Mouse (Mus musculus): ENCODE results near the gene Nos1. TPM values are rescaled to one million over a fixed set of nuclear protein-coding genes. Genes with fewer than 3 reads are reported as not detected.

The Nos1 gene
- polyA plus RNA-seq, 1 experiment from 2014 or later, result 0.50 TPM

DNA sequence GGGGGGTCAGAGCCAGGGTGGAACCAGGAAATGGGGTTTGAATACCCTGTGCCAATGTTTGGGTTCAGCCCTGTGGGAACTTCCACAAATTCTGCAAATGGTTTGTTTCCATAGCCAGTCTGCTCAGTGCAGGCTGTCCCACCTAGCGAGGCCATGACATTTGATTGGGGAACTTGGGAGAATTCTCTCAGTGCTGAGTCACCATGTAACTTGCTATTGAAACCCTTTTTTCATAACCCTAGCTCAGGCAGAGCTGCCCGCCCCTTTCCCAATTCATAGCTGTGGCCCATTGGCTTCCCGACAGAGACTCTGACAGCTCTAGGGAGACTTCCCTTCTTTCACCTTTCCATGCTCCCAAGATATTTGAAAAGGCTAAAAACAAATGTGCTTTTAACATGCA is 107.3 kb downstream of the Nos1 start:
- H3K36me3 ChIP-seq, result no peaks in the 10 kb centered on the region
- no peak overlapping the region for H3K4me3 ChIP-seq
- 80% methylated on average over 3 of the region's 3 CpGs for WGBS
- H3K27ac ChIP-seq, result no peak overlapping the region
- H3K27me3 ChIP-seq (ENCODE audit: low read depth, poor library complexity, severe bottlenecking), result no peaks in the 10 kb centered on the region
- no peaks in the 10 kb centered on the region for H3K4me1 ChIP-seq
- no peak for DNase-seq (ENCODE audit: low spot score)
- no peaks in the 10 kb centered on the region for H3K9me3 ChIP-seq (replicated peaks)

- no peaks in the 10 kb centered on the region for H3K9me3 ChIP-seq (replicated peaks)
- WGBS, result 71% methylated on average over 6 of the region's 6 CpGs
- no peaks in the 10 kb centered on the region for H3K27me3 ChIP-seq (ENCODE audit: low read depth, poor library complexity, severe bottlenecking)
- DNase-seq (ENCODE audit: low spot score), result no peak
- no peaks in the 10 kb centered on the region for H3K4me1 ChIP-seq
- H3K36me3 ChIP-seq, result no peaks in the 10 kb centered on the region
- H3K4me3 ChIP-seq, result no peak overlapping the region
- H3K27ac ChIP-seq, result no peak overlapping the region
These were observed 108.1 kb downstream of the Nos1 start for GRCm38 (mm10) chr5:117888946-117889345.

- H3K27ac ChIP-seq, result no peak overlapping the region
- no peak for DNase-seq (ENCODE audit: low spot score)
- no peaks in the 10 kb centered on the region for H3K27me3 ChIP-seq (ENCODE audit: low read depth, poor library complexity, severe bottlenecking)
- H3K4me1 ChIP-seq, result no peaks in the 10 kb centered on the region
- 81% methylated on average over 8 of the region's 8 CpGs for WGBS
- H3K9me3 ChIP-seq (replicated peaks), result no peaks in the 10 kb centered on the region
- H3K4me3 ChIP-seq, result no peak overlapping the region
- no peaks in the 10 kb centered on the region for H3K36me3 ChIP-seq
These were observed 108.7 kb downstream of the Nos1 start for GRCm38 (mm10) chr5:117889571-117889970.

- no peaks in the 10 kb centered on the region for H3K36me3 ChIP-seq
- H3K27ac ChIP-seq, result no peak overlapping the region
- WGBS, result 66% methylated on average over 8 of the region's 8 CpGs
- H3K27me3 ChIP-seq (ENCODE audit: low read depth, poor library complexity, severe bottlenecking), result no peaks in the 10 kb centered on the region
- H3K9me3 ChIP-seq (replicated peaks), result no peaks in the 10 kb centered on the region
- H3K4me1 ChIP-seq, result no peaks in the 10 kb centered on the region
- no peak overlapping the region for H3K4me3 ChIP-seq
- no peak for DNase-seq (ENCODE audit: low spot score)
These were observed 110.0 kb downstream of the Nos1 start for GRCm38 (mm10) chr5:117890871-117891270.

- no peaks in the 10 kb centered on the region for H3K27me3 ChIP-seq (ENCODE audit: low read depth, poor library complexity, severe bottlenecking)
These were observed 110.7 kb downstream of the Nos1 start for GRCm38 (mm10) chr5:117891545-117891944.

GRCm38 (mm10) chr5:117894050-117894449 is 113.2 kb downstream of the Nos1 start:
- no peak overlapping the region for H3K4me3 ChIP-seq
- H3K9me3 ChIP-seq (replicated peaks), result no peaks in the 10 kb centered on the region
- peaks cover 19% of the 10 kb centered on the region for H3K4me1 ChIP-seq
- peaks cover 7% of the 10 kb centered on the region; the same call in 1 of the 2 replicates for H3K27me3 ChIP-seq (ENCODE audit: low read depth, poor library complexity, severe bottlenecking)
- DNase-seq (ENCODE audit: low spot score), result no peak
- H3K36me3 ChIP-seq, result no peaks in the 10 kb centered on the region
- WGBS, result 85% methylated on average over 5 of the region's 5 CpGs
- no peak overlapping the region for H3K27ac ChIP-seq

More at GRCm38 (mm10) chr5:117891545-117891944, 110.7 kb downstream of the Nos1 start:
- no peak overlapping the region for H3K4me3 ChIP-seq
- no peaks in the 10 kb centered on the region for H3K9me3 ChIP-seq (replicated peaks)
- H3K4me1 ChIP-seq, result no peaks in the 10 kb centered on the region
- H3K27ac ChIP-seq, result no peak overlapping the region
- DNase-seq (ENCODE audit: low spot score), result no peak
- WGBS, result 89% methylated on average over 5 of the region's 5 CpGs
- H3K36me3 ChIP-seq, result no peaks in the 10 kb centered on the region

GRCm38 (mm10) chr5:117898055-117898806 is 117.4 kb downstream of the Nos1 start:
- Histone ChIP-seq H3K9me3 (replicated peaks) (no peaks in the 10 kb centered on the region), H3K27ac (peak overlapping the region; percentile 7; the same call in 1 of the 2 replicates), H3K36me3 (no peaks in the 10 kb centered on the region), H3K4me3 (no peak overlapping the region), H3K27me3 (ENCODE audit: low read depth, poor library complexity, severe bottlenecking) (peaks cover 26% of the 10 kb centered on the region; the same call in 1 of the 2 replicates), H3K4me1 (peaks cover 21% of the 10 kb centered on the region)
- peak; percentile 40 for DNase-seq (ENCODE audit: low spot score)
- whole genome bisulfite sequencing, result 22% methylated on average over 9 of the region's 9 CpGs

DNA sequence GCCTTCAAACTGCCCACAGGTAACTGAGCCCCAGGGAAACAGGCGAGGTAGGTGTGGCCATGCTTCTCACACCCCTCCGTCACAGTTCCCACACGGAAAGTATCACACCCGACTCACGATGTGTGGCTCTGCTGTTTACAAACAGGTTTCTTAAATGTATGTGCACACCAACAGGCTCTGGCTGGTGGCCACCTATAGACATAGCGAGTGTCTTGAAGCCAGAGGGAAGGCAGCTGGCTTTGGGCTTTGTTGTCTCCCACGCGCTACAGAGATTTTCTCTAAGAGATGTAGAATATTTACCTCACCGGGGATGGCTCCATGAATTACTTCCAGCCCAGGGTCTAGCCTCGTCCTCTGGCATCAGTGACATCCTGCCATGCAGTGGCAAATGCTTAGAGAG is 118.5 kb downstream of the Nos1 start:
- H3K36me3 ChIP-seq, result no peaks in the 10 kb centered on the region
- no peak overlapping the region for H3K4me3 ChIP-seq
- no peak for DNase-seq (ENCODE audit: low spot score)

GRCm38 (mm10) chr5:117900921-117901705 is 120.3 kb downstream of the Nos1 start:
- Histone ChIP-seq H3K4me1 (peaks cover 26% of the 10 kb centered on the region), H3K27me3 (ENCODE audit: low read depth, poor library complexity, severe bottlenecking) (peaks cover 26% of the 10 kb centered on the region; the same call in 1 of the 2 replicates), H3K36me3 (no peaks in the 10 kb centered on the region), H3K9me3 (replicated peaks) (no peaks in the 10 kb centered on the region), H3K4me3 (no peak overlapping the region), H3K27ac (no peak overlapping the region)
- WGBS, result 35% methylated on average over 13 of the region's 13 CpGs
- no peak for DNase-seq (ENCODE audit: low spot score)

More for the DNA sequence above, 118.5 kb downstream of the Nos1 start:
- Histone ChIP-seq H3K4me1 (peaks cover 26% of the 10 kb centered on the region), H3K27me3 (ENCODE audit: low read depth, poor library complexity, severe bottlenecking) (peaks cover 26% of the 10 kb centered on the region; the same call in 1 of the 2 replicates), H3K27ac (no peak overlapping the region), H3K9me3 (replicated peaks) (no peaks in the 10 kb centered on the region)
- WGBS, result 80% methylated on average over 10 of the region's 10 CpGs

- 60% methylated on average over 7 of the region's 7 CpGs for WGBS
- H3K36me3 ChIP-seq, result no peaks in the 10 kb centered on the region
- no peak overlapping the region for H3K4me3 ChIP-seq
- DNase-seq (ENCODE audit: low spot score), result no peak
- H3K27ac ChIP-seq, result no peak overlapping the region
- peaks cover 12% of the 10 kb centered on the region for H3K4me1 ChIP-seq
- peaks cover 24% of the 10 kb centered on the region; the same call in 1 of the 2 replicates for H3K27me3 ChIP-seq (ENCODE audit: low read depth, poor library complexity, severe bottlenecking)
- no peaks in the 10 kb centered on the region for H3K9me3 ChIP-seq (replicated peaks)
These were observed 122.7 kb downstream of the Nos1 start for GRCm38 (mm10) chr5:117903534-117903933.

GRCm38 (mm10) chr5:117905728-117906127 is 124.9 kb downstream of the Nos1 start:
- Histone ChIP-seq H3K36me3 (no peaks in the 10 kb centered on the region), H3K27ac (no peak overlapping the region), H3K27me3 (ENCODE audit: low read depth, poor library complexity, severe bottlenecking) (0 out of 2 replicates have a peak, but pooled peaks cover 6% of the 10 kb centered on the region), H3K4me3 (no peak overlapping the region), H3K4me1 (peaks cover 7% of the 10 kb centered on the region; the same call in 1 of the 2 replicates), H3K9me3 (replicated peaks) (no peaks in the 10 kb centered on the region)
- WGBS, result 95% methylated on average over 4 of the region's 4 CpGs
- DNase-seq (ENCODE audit: low spot score), result no peak

DNA sequence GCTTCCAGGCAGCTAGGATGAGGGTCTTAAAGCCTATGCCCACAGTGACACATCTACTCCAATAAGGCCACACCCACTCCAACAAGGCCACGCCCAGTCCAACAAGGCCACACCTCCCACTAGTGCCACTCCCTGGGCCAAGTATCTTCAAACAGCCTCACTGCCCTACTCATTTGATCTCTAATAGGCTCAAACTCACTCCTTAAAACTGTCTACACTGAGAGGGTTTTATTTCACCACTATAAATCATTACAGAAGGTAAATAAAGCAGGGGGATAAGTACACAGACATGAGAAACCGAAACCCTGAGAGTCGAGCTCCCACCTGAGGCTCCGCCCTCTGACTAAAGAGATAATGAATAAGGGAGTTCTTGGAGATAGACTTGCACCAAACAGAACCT is 128.7 kb downstream of the Nos1 start:
- no peaks in the 10 kb centered on the region for H3K36me3 ChIP-seq
- WGBS, result 72% methylated on average over 4 of the region's 4 CpGs
- no peak for DNase-seq (ENCODE audit: low spot score)
- no peak overlapping the region for H3K27ac ChIP-seq
- H3K27me3 ChIP-seq (ENCODE audit: low read depth, poor library complexity, severe bottlenecking), result no peaks in the 10 kb centered on the region
- H3K9me3 ChIP-seq (replicated peaks), result no peaks in the 10 kb centered on the region
- H3K4me1 ChIP-seq, result no peaks in the 10 kb centered on the region
- no peak overlapping the region for H3K4me3 ChIP-seq

DNA sequence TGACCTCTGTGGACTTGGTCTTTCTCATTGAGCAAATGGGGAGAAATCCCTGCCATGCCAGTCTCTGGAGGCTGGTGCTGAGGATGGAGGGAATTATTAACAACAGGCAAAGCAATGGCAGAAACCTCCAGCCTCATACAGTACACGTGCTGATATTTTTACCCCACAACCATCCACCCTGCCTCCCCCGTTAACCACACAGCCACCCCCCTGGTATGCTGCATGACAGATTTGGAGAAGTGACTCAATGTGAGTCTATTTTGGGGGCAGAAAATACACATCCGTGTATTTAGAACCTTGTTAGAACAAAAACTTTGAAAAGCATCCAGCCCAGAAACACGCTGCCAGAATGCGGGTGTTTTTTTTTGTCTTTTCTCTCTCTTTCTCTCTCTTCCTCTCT is 135.5 kb downstream of the Nos1 start:
- no peaks in the 10 kb centered on the region for H3K9me3 ChIP-seq (replicated peaks)
- H3K36me3 ChIP-seq, result no peaks in the 10 kb centered on the region
- 90% methylated on average over 5 of the region's 5 CpGs for WGBS
- H3K27ac ChIP-seq, result no peak overlapping the region
- no peak overlapping the region for H3K4me3 ChIP-seq
- DNase-seq (ENCODE audit: low spot score), result no peak
- no peaks in the 10 kb centered on the region for H3K27me3 ChIP-seq (ENCODE audit: low read depth, poor library complexity, severe bottlenecking)
- no peaks in the 10 kb centered on the region for H3K4me1 ChIP-seq
